Mouse (Mus musculus) MEL (cell line): ENCODE measurements around the gene Tex22. TPM values are rescaled to one million over a fixed set of nuclear protein-coding genes. Genes with fewer than 3 reads are reported as not detected.

Experiments used
- DNase-seq: peaks from one replicate; pipeline ENCODE4 v3.0.0; 2011; ENCODE audit warnings: low read depth, low spot score
- H3K27ac ChIP-seq: 2 replicates; pipeline ENCODE4 v1.5.1; 2012; ENCODE audit warnings: low read depth, mild to moderate bottlenecking, control low read depth, low read length, moderate library complexity; ENCODE audit not compliant: control insufficient read depth
- H3K27me3 ChIP-seq, 2 experiments: fragments of 150-350 bp in 1 of 2; sonication (generic) in 1 of 2; 2 replicates each; pipeline ENCODE4 v1.6.1; 2012; ENCODE audit warnings: low read length in 2 of 2, mild to moderate bottlenecking in 2 of 2, improper control_type of control experiment in 1 of 2, moderate library complexity in 1 of 2; ENCODE audit not compliant: insufficient read depth in 2 of 2, control insufficient read depth in 1 of 2
- H3K36me3 ChIP-seq, 2 experiments: 2 replicates each; pipeline ENCODE4 v1.6.1; 2012 to 2014; ENCODE audit warnings: low read length in 2 of 2, improper control_type of control experiment in 1 of 2, inconsistent platforms in 1 of 2, mild to moderate bottlenecking in 1 of 2; ENCODE audit not compliant: insufficient read depth in 2 of 2, control insufficient read depth in 1 of 2
- H3K4me1 ChIP-seq, 2 experiments: fragments of 150-350 bp in 1 of 2; sonication (generic) in 1 of 2; 2 replicates each; pipeline ENCODE4 v1.6.1; 2012; ENCODE audit warnings: low read length in 2 of 2, improper control_type of control experiment in 1 of 2, mild to moderate bottlenecking in 1 of 2; ENCODE audit not compliant: insufficient read depth in 2 of 2, control insufficient read depth in 1 of 2
- H3K4me3 ChIP-seq, 2 experiments: fragments of 150-350 bp in 1 of 2; sonication (generic) in 1 of 2; 2 replicates each; pipeline ENCODE4 v1.5.1; 2012; ENCODE audit warnings: low read depth in 2 of 2, low read length in 2 of 2, mild to moderate bottlenecking in 2 of 2, moderate library complexity in 2 of 2, control low read depth in 1 of 2, improper control_type of control experiment in 1 of 2; ENCODE audit not compliant: control insufficient read depth in 1 of 2, insufficient read depth in 1 of 2
- H3K79me2 ChIP-seq: 2 replicates; pipeline ENCODE4 v1.6.1; 2012; ENCODE audit warnings: mild to moderate bottlenecking, low read length, moderate library complexity; ENCODE audit not compliant: control insufficient read depth, poor library complexity, insufficient read depth
- H3K9ac ChIP-seq: 2 replicates; pipeline ENCODE4 v1.6.1; 2012; ENCODE audit warnings: low read depth, mild to moderate bottlenecking, control low read depth, low read length, moderate library complexity; ENCODE audit not compliant: control insufficient read depth, poor library complexity, severe bottlenecking
- H3K9me3 ChIP-seq: fragments of 150-350 bp; sonication (generic); replicated peaks from 2 replicates; pipeline ENCODE4 v1.6.1; 2012; ENCODE audit warnings: mild to moderate bottlenecking, low read length, improper control_type of control experiment, moderate library complexity; ENCODE audit not compliant: insufficient read depth
- BHLHE40 ChIP-seq: IDR thresholded peaks from 2 replicates; pipeline ENCODE4 v1.6.1; 2012; ENCODE audit warnings: low read depth, mild to moderate bottlenecking, inconsistent platforms, low read length, improper control_type of control experiment, borderline replicate concordance
- CHD1 ChIP-seq: IDR thresholded peaks from 2 replicates; pipeline ENCODE4 v1.6.1; 2012; ENCODE audit warnings: low read depth, mild to moderate bottlenecking, inconsistent platforms, low read length, improper control_type of control experiment
- CHD2 ChIP-seq: IDR thresholded peaks from 2 replicates; pipeline ENCODE4 v1.6.1; 2011; ENCODE audit warnings: low read length, improper control_type of control experiment
- CTCF ChIP-seq, 3 experiments: IDR thresholded peaks in 2 of 3; conservative IDR thresholded peaks in 1 of 3; 2 replicates each; pipeline ENCODE4 v1.5.1; 2011 to 2012; ENCODE audit warnings: low read length in 3 of 3, low read depth in 2 of 3, mild to moderate bottlenecking in 2 of 3, improper control_type of control experiment in 1 of 3, inconsistent platforms in 1 of 3, mixed read lengths in 1 of 3, moderate library complexity in 1 of 3; ENCODE audit not compliant: control insufficient read depth in 1 of 3, insufficient read depth in 1 of 3, poor library complexity in 1 of 3, severe bottlenecking in 1 of 3
- E2F4 ChIP-seq: IDR thresholded peaks from 2 replicates; pipeline ENCODE4 v1.6.1; 2011; ENCODE audit warnings: low read depth, low read length, improper control_type of control experiment, borderline replicate concordance
- ELF1 ChIP-seq: IDR thresholded peaks from 2 replicates; pipeline ENCODE4 v1.6.1; 2014; ENCODE audit warnings: low read depth, mild to moderate bottlenecking, inconsistent platforms, low read length, improper control_type of control experiment, moderate library complexity
- EP300 ChIP-seq, 2 experiments: IDR thresholded peaks; 2 replicates each; pipeline ENCODE4 v1.6.1; 2011; ENCODE audit warnings: improper control_type of control experiment in 2 of 2, low read length in 2 of 2, low read depth in 1 of 2, mild to moderate bottlenecking in 1 of 2
- ETS1 ChIP-seq: IDR thresholded peaks from 2 replicates; pipeline ENCODE4 v1.6.1; 2012; ENCODE audit warnings: low read depth, mild to moderate bottlenecking, inconsistent platforms, low read length, improper control_type of control experiment, moderate library complexity
- GABPA ChIP-seq: IDR thresholded peaks from 2 replicates; pipeline ENCODE4 v1.6.1; 2012; ENCODE audit warnings: low read depth, mild to moderate bottlenecking, inconsistent platforms, low read length, improper control_type of control experiment, moderate library complexity
- JUND ChIP-seq: IDR thresholded peaks from 2 replicates; pipeline ENCODE4 v1.6.1; 2011; ENCODE audit warnings: low read depth, mild to moderate bottlenecking, improper control_type of control experiment, low read length
- MYB ChIP-seq: IDR thresholded peaks from 2 replicates; pipeline ENCODE4 v1.6.1; 2011; ENCODE audit warnings: mild to moderate bottlenecking, low read depth, low read length, improper control_type of control experiment
- NRF1 ChIP-seq: IDR thresholded peaks from 2 replicates; pipeline ENCODE4 v1.6.1; 2014; ENCODE audit warnings: low read depth, mild to moderate bottlenecking, inconsistent platforms, low read length, improper control_type of control experiment, moderate library complexity; ENCODE audit not compliant: poor library complexity, insufficient read depth, severe bottlenecking
- POLR2A ChIP-seq, 2 experiments: IDR thresholded peaks; 2 replicates each; pipeline ENCODE4 v1.6.1; 2011 to 2012; ENCODE audit warnings: low read length in 2 of 2, mild to moderate bottlenecking in 2 of 2, control low read depth in 1 of 2, improper control_type of control experiment in 1 of 2, low read depth in 1 of 2, moderate library complexity in 1 of 2; ENCODE audit not compliant: control insufficient read depth in 1 of 2, insufficient read depth in 1 of 2, poor library complexity in 1 of 2
- POLR2AphosphoS2 ChIP-seq: IDR thresholded peaks from 2 replicates; pipeline ENCODE4 v1.6.1; 2011; ENCODE audit warnings: low read length, improper control_type of control experiment
- POLR2AphosphoS5 ChIP-seq: IDR thresholded peaks from 2 replicates; pipeline ENCODE4 v1.6.1; 2012; ENCODE audit warnings: low read depth, borderline replicate concordance, mild to moderate bottlenecking, inconsistent platforms, low read length, moderate library complexity, mixed read lengths
- RAD21 ChIP-seq: IDR thresholded peaks from 2 replicates; pipeline ENCODE4 v1.6.1; 2011; ENCODE audit warnings: mild to moderate bottlenecking, low read depth, low read length, improper control_type of control experiment
- RCOR1 ChIP-seq: IDR thresholded peaks from 2 replicates; pipeline ENCODE4 v1.6.1; 2012; ENCODE audit warnings: low read depth, mild to moderate bottlenecking, inconsistent platforms, low read length, improper control_type of control experiment
- SIN3A ChIP-seq: IDR thresholded peaks from 2 replicates; pipeline ENCODE4 v1.6.1; 2012; ENCODE audit warnings: low read length, improper control_type of control experiment, inconsistent platforms
- TAL1 ChIP-seq: IDR thresholded peaks from 2 replicates; pipeline ENCODE4 v1.6.1; 2012; ENCODE audit warnings: mild to moderate bottlenecking, inconsistent platforms, low read length, moderate library complexity, mixed read lengths
- TBP ChIP-seq: IDR thresholded peaks from 2 replicates; pipeline ENCODE4 v1.8.0; 2011; ENCODE audit warnings: low read depth, low read length, improper control_type of control experiment
- UBTF ChIP-seq: IDR thresholded peaks from 2 replicates; pipeline ENCODE4 v1.6.1; 2012; ENCODE audit warnings: low read depth, mild to moderate bottlenecking, inconsistent platforms, low read length, improper control_type of control experiment, moderate library complexity, borderline replicate concordance; ENCODE audit not compliant: insufficient read depth
- USF1 ChIP-seq: IDR thresholded peaks from 2 replicates; pipeline ENCODE4 v1.6.1; 2014; ENCODE audit warnings: low read depth, mild to moderate bottlenecking, inconsistent platforms, low read length, improper control_type of control experiment, moderate library complexity
- ZC3H11A ChIP-seq: IDR thresholded peaks from 2 replicates; pipeline ENCODE4 v1.6.1; 2012; ENCODE audit warnings: low read depth, mild to moderate bottlenecking, inconsistent platforms, low read length, improper control_type of control experiment
- ZKSCAN1 ChIP-seq: IDR thresholded peaks from 2 replicates; pipeline ENCODE4 v1.6.1; 2012; ENCODE audit warnings: low read depth, mild to moderate bottlenecking, inconsistent platforms, low read length, improper control_type of control experiment, moderate library complexity
- ZMIZ1 ChIP-seq: IDR thresholded peaks from 2 replicates; pipeline ENCODE4 v1.6.1; 2012; ENCODE audit warnings: low read depth, mild to moderate bottlenecking, inconsistent platforms, low read length, improper control_type of control experiment, moderate library complexity
- polyA plus RNA-seq, 2 experiments: library from polyadenylated mRNA; stranded (reverse) in 1 of 2; unstranded in 1 of 2; fragments of >175 nt in 1 of 2; fragments of >200 nt in 1 of 2; gene quantifications; 2 replicates each; pipeline versions ENCODE4 v1.2.1 to v1.2.4; 2012; ENCODE audit warnings: low replicate concordance in 2 of 2, low read depth in 1 of 2; ENCODE audit not compliant: insufficient read length in 2 of 2, insufficient read depth in 1 of 2, missing spikeins in 1 of 2
- total RNA-seq: library from RNA; depleted of rRNA; stranded (reverse); fragments of 300-350 nt; gene quantifications from 2 replicates; pipeline ENCODE4 v1.2.3, GENCODE M21; 2012

The Tex22 gene
- total and polyA plus RNA-seq, 3 experiments = 0.43 to 0.65 TPM; not detected in 1

- peak in 1 of 2 experiments; percentile 4; a peak in 1 of 4 replicates for TF ChIP-seq POLR2A (IDR thresholded peaks at IDR 0.05; ENCODE audit: control insufficient read depth in 1 of 2, insufficient read depth in 1 of 2, low read depth in 1 of 2, low read length in 2 of 2, poor library complexity in 1 of 2)
- no peak for TF ChIP-seq EP300 (IDR thresholded peaks at IDR 0.05; ENCODE audit: low read depth in 1 of 2, low read length in 2 of 2)
- peak; percentile 55; the same call in 1 of the 2 replicates for TF ChIP-seq NRF1
- TF ChIP-seq JUND = no peak
- TF ChIP-seq ELF1 = peak; percentile 77
- no peak for TF ChIP-seq GABPA
- peak; percentile 93 for TF ChIP-seq SIN3A
- no peak for TF ChIP-seq MYB
- TF ChIP-seq RCOR1 = no peak
- no peak for TF ChIP-seq CHD2
- TF ChIP-seq ZKSCAN1 = no peak
- no peak for TF ChIP-seq CHD1
- TF ChIP-seq TBP = peak; percentile 85
- peak in 2 of 3 experiments; percentile 100; a peak in 4 of 6 replicates for TF ChIP-seq CTCF (IDR thresholded peaks at IDR 0.05 in 2 of 3, conservative IDR thresholded peaks at IDR 0.05 in 1 of 3; ENCODE audit: control insufficient read depth in 1 of 3, insufficient read depth in 1 of 3, low read depth in 2 of 3, low read length in 3 of 3, poor library complexity in 1 of 3, severe bottlenecking in 1 of 3)
- TF ChIP-seq POLR2AphosphoS2 = no peak
- TF ChIP-seq ZMIZ1 = peak; percentile 59; the same call in 1 of the 2 replicates
- no peak; the same call in none of the 2 replicates for TF ChIP-seq USF1
- peak; percentile 56 for TF ChIP-seq ZC3H11A
- no peak for TF ChIP-seq TAL1
- TF ChIP-seq RAD21 = peak; percentile 96
- no peak for TF ChIP-seq E2F4
- peak; percentile 86; the same call in 1 of the 2 replicates for TF ChIP-seq UBTF
- peak; percentile 63 for TF ChIP-seq BHLHE40
- peak; percentile 48; the same call in 1 of the 2 replicates for TF ChIP-seq ETS1
Measured at GRCm38 (mm10) chr12:113075063-113075454, 757 bp downstream of the Tex22 start (continued).

DNA sequence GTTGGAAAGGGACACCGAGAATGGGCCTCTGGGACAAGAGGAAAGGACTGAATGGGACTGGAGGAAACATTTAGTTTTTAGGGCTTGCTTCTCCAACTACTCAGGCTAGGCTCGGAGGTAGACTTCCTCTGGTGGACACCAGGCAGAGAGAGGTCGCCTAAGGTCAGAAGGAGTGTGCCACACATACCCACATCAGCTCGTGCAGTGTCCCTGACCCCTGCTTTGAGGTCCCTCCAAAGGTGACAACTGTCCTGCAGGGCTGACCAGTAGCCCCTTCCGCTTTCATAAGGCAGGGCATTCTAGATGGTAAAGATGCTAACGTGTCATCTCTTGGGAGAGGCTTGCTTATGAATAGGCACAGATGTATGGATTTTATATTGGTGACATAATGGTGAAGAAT is 1.2 kb downstream of the Tex22 start:
- H3K27ac ChIP-seq = no peak overlapping the region
- peak overlapping the region; percentile 64 for H3K9ac ChIP-seq

More for the DNA sequence above, 1.2 kb downstream of the Tex22 start:
- H3K27me3 ChIP-seq = peaks cover 2 to 8% of the 10 kb centered on the region in 2 experiments; a peak in 3 of 4 replicates
- peak overlapping the region; percentile 27 to 30; a peak in 3 of 4 replicates for H3K4me3 ChIP-seq
- H3K4me1 ChIP-seq = peaks cover 0 to 14% of the 10 kb centered on the region in 2 experiments; a peak in 2 of 4 replicates
- no peaks in the 10 kb centered on the region for H3K9me3 ChIP-seq
- peaks cover 0 to 4% of the 10 kb centered on the region in 2 experiments; a peak in 1 of 4 replicates for H3K36me3 ChIP-seq
- no peak for TF ChIP-seq TAL1
- no peak for TF ChIP-seq UBTF
- TF ChIP-seq E2F4 = no peak
- no peak for TF ChIP-seq POLR2A (IDR thresholded peaks at IDR 0.05; ENCODE audit: control insufficient read depth in 1 of 2, insufficient read depth in 1 of 2, low read depth in 1 of 2, low read length in 2 of 2, poor library complexity in 1 of 2)
- TF ChIP-seq POLR2AphosphoS5 = no peak
- no peak for TF ChIP-seq ZMIZ1
- TF ChIP-seq BHLHE40 = no peak
- H3K79me2 ChIP-seq = peaks cover 3% of the 10 kb centered on the region; the same call in 1 of the 2 replicates
- no peak for DNase-seq
